Mouse (Mus musculus): ENCODE data around the gene Alox5ap. TPM values are rescaled to one million over a fixed set of nuclear protein-coding genes. Genes with fewer than 3 reads are reported as not detected.

The Alox5ap gene
- polyA plus RNA-seq (2021; fragmentation: Nextera tagmentation), result 23.2 and 31.1 TPM in 2 replicates
- long read RNA-seq, experiment 1, transcript Alox5ap-201 (5 exons, 1,251 nt), result major isoform, 18 of 23 reads
- long read RNA-seq, experiment 1, partial matches to known transcripts, result 1 of 23 reads
- long read RNA-seq, experiment 1, other reads (novel, unspliced or antisense), result 2 of 23 reads
- long read RNA-seq, experiment 2, partial matches to known transcripts, result 0 of 5 reads
- long read RNA-seq, experiment 2, other reads (novel, unspliced or antisense), result 1 of 5 reads

DNA sequence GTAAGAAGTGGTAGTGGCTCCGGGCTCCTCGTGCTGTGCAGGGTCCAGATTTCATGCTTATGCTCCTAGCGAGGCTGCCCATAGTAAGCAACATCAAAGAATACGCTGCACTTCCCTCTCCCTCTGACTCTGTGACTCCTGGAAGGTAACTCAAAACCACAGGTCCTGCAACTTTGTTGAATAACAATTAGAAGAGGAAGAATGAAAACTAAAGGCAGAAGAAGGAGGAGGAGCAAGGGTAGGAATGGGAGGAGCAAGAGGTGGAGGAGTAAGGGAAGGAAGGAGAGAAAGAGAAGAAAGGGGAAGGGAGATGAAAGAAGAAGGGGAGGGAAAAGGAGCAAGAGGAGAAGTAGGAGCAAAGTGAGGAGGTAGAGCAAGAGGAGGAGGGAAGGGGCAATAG lies at the start of gene Alox5ap:
Alox5ap (plus strand) TSS at position 363 of the 400 bp plus-strand sequence.

Small RNA genes within 50 kb of the gene (microRNA-seq; reads per million reads assigned to microRNA genes)
- gene Gm24105, result not detected

Other genes starting within 250 kb of the Alox5ap start
- gene Uspl1, start 80.4 kb upstream of the Alox5ap start, polyA plus RNA-seq (2021; fragmentation: Nextera tagmentation), result 24.8 and 25.0 TPM in 2 replicates
- 357 and 368 TPM in 2 replicates for gene Hmgb1, start 80.3 kb upstream of the Alox5ap start, polyA plus RNA-seq (2021; fragmentation: Nextera tagmentation)
- gene Medag, start 147.0 kb downstream of the Alox5ap start, polyA plus RNA-seq (2021; fragmentation: Nextera tagmentation), result 3.8 and 4.2 TPM in 2 replicates
- gene Tex26, start 174.9 kb downstream of the Alox5ap start, polyA plus RNA-seq (2021; fragmentation: Nextera tagmentation), result 0.40 and 0.60 TPM in 2 replicates